Mouse (Mus musculus) liver, embryonic 18 days (tissue): ENCODE results near the gene Cry1. TPM values are rescaled to one million over a fixed set of nuclear protein-coding genes. Genes with fewer than 3 reads are reported as not detected.

Source experiments
- polyA plus RNA-seq: library from polyadenylated mRNA; depleted of rRNA; stranded (reverse); fragments of >200 nt; gene quantifications from 2 replicates; pipeline ENCODE4 v1.2.3, GENCODE M21; 2012; rRNA removed

Gene Cry1
- polyA plus RNA-seq = 5.7 and 5.8 TPM in 2 replicates

DNA sequence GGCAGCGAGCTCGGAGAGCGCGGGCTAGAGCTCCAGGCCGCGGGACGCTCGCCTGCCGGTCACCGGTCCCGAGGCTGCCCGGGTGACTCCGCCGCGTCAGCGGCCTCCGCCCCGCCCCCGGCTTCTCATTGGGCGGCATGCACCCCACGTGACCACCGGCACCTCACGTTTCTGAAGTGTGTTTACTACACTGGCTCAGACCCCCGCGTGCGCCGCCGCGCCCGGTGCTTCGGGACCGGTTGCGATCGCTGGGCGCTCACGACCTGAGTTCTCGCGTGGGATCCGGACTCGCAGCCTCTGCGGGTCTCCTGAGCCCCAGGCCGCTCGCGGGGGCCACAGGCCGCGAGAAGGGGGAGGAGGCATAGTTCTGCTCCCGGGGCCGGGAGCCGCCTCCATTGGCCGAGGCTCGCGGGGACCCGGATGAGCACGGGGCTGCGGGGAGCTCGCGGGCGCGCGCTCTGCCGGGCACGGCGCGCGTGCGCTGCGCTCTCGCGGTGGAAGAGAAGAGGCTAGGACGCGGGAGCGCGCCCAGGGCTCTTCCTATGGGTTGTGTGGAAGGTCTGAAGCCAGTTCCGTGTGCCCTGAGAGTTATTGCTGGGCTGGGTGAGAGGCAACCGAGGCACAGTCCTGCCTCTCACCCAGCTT is at the start of gene Cry1:
Gene Cry1 (minus strand): TSS at position 101 of the 645 bp plus-strand sequence.

GRCm38 (mm10) chr10:85127395-85128287 is 57.2 kb downstream of the Cry1 start, which contains the start of gene Mterf2:
Mterf2 (minus strand) TSS chr10:85128027.

GRCm38 (mm10) chr10:85102247-85103084 is 82.4 kb downstream of the Cry1 start, which contains the start of the genes Fhl4 and Tmem263:
Fhl4 (minus strand) TSS chr10:85102495.
Tmem263 (plus strand) TSS chr10:85102627.

Other genes with a start within 250 kb of the Cry1 start
- gene Fhl4, start 82.6 kb downstream of the Cry1 start, polyA plus RNA-seq = 0.09 and 0.11 TPM in 2 replicates
- gene Tmem263, start 82.4 kb downstream of the Cry1 start, polyA plus RNA-seq = 5.8 and 5.9 TPM in 2 replicates
- gene Mterf2, start 57.0 kb downstream of the Cry1 start, polyA plus RNA-seq = 2.1 and 2.4 TPM in 2 replicates
- gene Btbd11, start 201.8 kb upstream of the Cry1 start, polyA plus RNA-seq = 0.32 and 0.42 TPM in 2 replicates